Mouse (Mus musculus) central nervous system, embryonic 11.5 days (tissue): ENCODE results near the gene 1810043G02Rik. TPM values are rescaled to one million over a fixed set of nuclear protein-coding genes. Genes with fewer than 3 reads are reported as not detected.

Source experiments
- polyA plus RNA-seq: library from polyadenylated mRNA; depleted of rRNA; stranded (reverse); fragments of >200 nt; gene quantifications from 2 replicates; pipeline ENCODE4 v1.2.3, GENCODE M21; 2012; rRNA removed

Gene 1810043G02Rik
- polyA plus RNA-seq: 38.5 and 61.8 TPM in 2 replicates

GRCm38 (mm10) chr10:77978351-77979350 lies at the start of gene 1810043G02Rik:
Gene 1810043G02Rik, plus strand, starts transcription at chr10:77978524.

DNA sequence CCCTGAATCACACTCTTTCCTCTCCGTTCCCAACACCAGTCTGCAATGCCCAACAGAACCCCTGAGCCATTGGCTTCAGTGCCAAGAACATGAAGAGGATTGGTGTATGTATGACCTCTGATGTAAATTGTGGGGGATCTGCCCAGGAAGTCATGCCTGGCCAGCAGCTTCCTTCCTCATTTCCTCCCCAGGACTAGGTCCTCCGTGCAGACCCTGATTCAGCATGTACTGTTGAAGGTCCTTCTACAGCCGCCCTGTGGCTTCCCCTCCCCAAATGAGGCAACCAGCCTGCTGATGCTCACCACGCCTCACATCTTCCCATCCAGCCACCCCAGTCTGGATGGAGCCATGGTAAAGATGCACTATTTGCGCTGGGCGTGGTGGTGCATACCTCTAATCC lies 7.8 kb upstream of the 1810043G02Rik start, which contains the start of gene Trpm2:
Gene Trpm2, minus strand, starts transcription at position 83 of the 400 bp plus-strand sequence.

DNA sequence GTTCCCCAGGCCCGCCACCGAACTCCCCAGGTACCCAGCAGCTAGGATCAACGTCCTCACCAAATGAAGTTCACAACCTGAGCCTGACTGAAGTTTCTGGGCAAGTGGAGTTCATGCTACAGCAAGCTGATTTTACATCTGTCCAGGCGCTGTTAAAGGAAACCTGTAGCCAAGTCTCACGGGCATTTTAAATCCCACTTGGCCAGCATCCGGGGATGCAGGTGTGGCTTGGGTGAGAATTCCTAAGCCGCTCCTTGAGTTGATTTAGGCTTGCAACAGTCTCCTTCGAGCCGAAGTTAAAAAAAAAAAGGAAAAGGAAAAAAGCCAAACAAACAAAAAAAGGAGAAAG lies 31.6 kb downstream of the 1810043G02Rik start, which contains the start of gene Pfkl:
Gene Pfkl, minus strand, starts transcription at position 139 of the 349 bp plus-strand sequence.

Other genes with a start within 250 kb of the 1810043G02Rik start
- not detected in 2 replicates for gene Gm18596, start 235.9 kb upstream of the 1810043G02Rik start, polyA plus RNA-seq
- gene Gm9736, start 227.2 kb upstream of the 1810043G02Rik start, polyA plus RNA-seq: not detected in 2 replicates
- gene Gm3233, start 218.8 kb upstream of the 1810043G02Rik start, polyA plus RNA-seq: not detected in 2 replicates
- gene Gm3238, start 207.2 kb upstream of the 1810043G02Rik start, polyA plus RNA-seq: not detected in 2 replicates
- not detected in 2 replicates for gene Gm7138, start 201.6 kb upstream of the 1810043G02Rik start, polyA plus RNA-seq
- gene Gm3250, start 196.0 kb upstream of the 1810043G02Rik start, polyA plus RNA-seq: not detected in 2 replicates
- not detected in 2 replicates for gene Gm7137, start 190.3 kb upstream of the 1810043G02Rik start, polyA plus RNA-seq
- not detected in 2 replicates for gene Gm9639, start 183.4 kb upstream of the 1810043G02Rik start, polyA plus RNA-seq
- gene Gm19668, start 179.4 kb upstream of the 1810043G02Rik start, polyA plus RNA-seq: not detected in 2 replicates
- 0.08 TPM in 1 of 2 replicates, not detected in the other for gene Gm9507, start 166.7 kb upstream of the 1810043G02Rik start, polyA plus RNA-seq
- gene Gm2696, start 163.8 kb upstream of the 1810043G02Rik start, polyA plus RNA-seq: not detected in 2 replicates
- not detected in 2 replicates for gene Krtap10-4, start 151.4 kb upstream of the 1810043G02Rik start, polyA plus RNA-seq
- not detected in 2 replicates for gene Krtap10-10, start 142.6 kb upstream of the 1810043G02Rik start, polyA plus RNA-seq
- gene Gm36176, start 131.7 kb upstream of the 1810043G02Rik start, polyA plus RNA-seq: not detected in 2 replicates
- gene Gm10318, start 125.7 kb upstream of the 1810043G02Rik start, polyA plus RNA-seq: 0.06 TPM in 1 of 2 replicates, not detected in the other
- not detected in 2 replicates for gene Gm3285, start 116.5 kb upstream of the 1810043G02Rik start, polyA plus RNA-seq
- 2.4 and 3.4 TPM in 2 replicates for gene Lrrc3, start 76.0 kb upstream of the 1810043G02Rik start, polyA plus RNA-seq
- 0.83 and 1.2 TPM in 2 replicates for gene Trpm2, start 8.0 kb upstream of the 1810043G02Rik start, polyA plus RNA-seq
- gene Pfkl, start 31.6 kb downstream of the 1810043G02Rik start, polyA plus RNA-seq: 104 and 106 TPM in 2 replicates
- 0.02 TPM in 1 of 2 replicates, not detected in the other for gene Dnmt3l, start 63.4 kb downstream of the 1810043G02Rik start, polyA plus RNA-seq
- 1.1 and 1.2 TPM in 2 replicates for gene Aire, start 65.1 kb downstream of the 1810043G02Rik start, polyA plus RNA-seq
- gene Icosl, start 90.8 kb downstream of the 1810043G02Rik start, polyA plus RNA-seq: 1.8 and 3.1 TPM in 2 replicates
- 64.2 and 80.7 TPM in 2 replicates for gene D10Jhu81e, start 191.3 kb downstream of the 1810043G02Rik start, polyA plus RNA-seq
- gene Pwp2, start 206.6 kb downstream of the 1810043G02Rik start, polyA plus RNA-seq: 16.5 and 17.5 TPM in 2 replicates